Mouse (Mus musculus) thymus, postnatal 14 days (tissue): ENCODE data around the gene Mrps2.
"Not testable (repeated sequence)": the region's sequence is repeated elsewhere in the genome, so short reads cannot be mapped to it uniquely, and the experiment has no call there.

ENCODE experiments used
- DNase-seq: peaks from one replicate; pipeline ENCODE4 v3.0.0; 2021

Gene Mrps2

DNA sequence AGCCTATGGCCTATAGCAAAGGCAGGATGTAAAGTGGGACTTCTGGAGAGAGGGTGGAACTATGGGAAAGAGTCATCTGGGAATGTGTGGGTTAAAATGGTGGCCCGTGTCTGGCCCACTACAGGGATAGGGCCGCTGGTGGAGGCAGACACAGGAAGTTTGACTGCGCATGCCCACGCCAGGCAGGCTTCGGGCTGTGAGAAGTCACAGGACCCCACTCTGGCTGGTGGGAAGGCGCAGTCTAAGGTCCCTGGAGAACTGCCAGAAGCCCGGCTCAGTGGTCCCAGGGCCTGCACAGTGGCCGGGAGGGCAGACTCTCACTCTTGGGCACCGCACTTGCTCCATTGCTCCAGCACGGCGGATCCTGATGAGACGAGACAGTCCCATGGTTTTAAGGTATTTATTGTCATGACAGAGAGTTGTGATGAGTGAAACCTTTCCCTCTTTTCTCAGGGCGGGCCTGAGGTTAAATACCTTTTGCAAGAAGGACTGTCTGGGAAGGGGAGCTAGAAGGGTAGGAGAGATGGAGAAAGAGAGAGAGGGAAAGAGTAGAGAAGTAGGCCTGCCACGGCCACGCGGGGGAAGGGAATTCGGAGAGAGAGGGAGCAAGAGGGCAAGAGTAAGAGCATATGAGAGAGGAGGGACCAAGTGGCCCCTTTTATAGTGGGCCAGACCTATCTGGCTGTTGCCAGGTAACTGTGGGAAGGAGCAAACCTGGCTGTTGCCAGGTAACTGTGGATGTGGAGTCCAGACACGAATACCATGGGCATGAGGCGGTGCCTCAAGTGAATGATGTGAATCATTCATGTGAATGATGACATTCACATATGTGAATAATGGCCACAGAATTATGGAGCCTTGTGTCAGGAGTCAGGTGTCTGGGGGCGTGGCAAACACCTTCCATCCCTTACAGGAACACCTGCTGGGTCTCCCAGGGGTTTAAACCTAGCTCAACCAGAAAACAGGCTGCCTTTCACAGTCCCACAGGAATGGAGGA lies 11.6 kb downstream of the Mrps2 start:
- no peak for DNase-seq

DNA sequence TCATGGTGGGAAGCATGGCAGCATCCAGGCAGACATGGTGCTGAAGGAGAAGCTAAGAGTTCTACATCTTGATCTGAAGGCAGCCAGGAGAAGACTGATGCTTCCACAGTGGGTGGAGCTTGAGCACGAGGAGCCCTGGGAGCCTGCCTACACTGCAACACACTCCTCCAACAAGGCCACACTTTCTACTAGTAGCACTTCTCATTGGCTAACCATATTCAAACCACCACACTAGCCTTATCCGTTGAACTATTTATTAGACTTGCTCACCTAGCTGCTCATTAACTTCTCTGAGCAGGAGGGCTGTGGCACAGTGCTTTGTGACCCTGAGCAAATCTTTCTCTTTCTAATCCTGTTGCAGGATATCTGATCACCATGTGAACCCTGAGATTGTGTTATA lies 16.0 kb downstream of the Mrps2 start:
- no peak for DNase-seq

DNA sequence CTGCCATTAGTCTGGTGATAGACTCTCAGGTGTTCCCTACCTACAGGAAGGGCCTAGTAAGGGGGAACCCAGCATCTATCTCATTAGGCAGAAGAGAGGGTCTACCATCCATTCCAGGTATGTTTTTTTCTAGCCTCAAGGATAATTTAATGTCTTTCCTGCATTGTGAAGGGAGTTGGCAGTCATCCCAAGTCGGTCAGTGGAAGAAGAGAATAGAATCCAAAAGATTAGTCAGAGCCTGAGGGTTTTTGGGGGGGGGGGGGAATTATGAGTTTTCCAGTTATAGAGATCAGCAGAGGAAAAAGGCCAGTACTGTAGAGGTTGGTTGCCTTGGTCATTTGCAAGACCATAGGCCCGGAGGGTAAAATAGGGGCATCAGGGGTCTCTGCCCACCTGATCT lies 26.7 kb downstream of the Mrps2 start:
- DNase-seq: no peak

DNA sequence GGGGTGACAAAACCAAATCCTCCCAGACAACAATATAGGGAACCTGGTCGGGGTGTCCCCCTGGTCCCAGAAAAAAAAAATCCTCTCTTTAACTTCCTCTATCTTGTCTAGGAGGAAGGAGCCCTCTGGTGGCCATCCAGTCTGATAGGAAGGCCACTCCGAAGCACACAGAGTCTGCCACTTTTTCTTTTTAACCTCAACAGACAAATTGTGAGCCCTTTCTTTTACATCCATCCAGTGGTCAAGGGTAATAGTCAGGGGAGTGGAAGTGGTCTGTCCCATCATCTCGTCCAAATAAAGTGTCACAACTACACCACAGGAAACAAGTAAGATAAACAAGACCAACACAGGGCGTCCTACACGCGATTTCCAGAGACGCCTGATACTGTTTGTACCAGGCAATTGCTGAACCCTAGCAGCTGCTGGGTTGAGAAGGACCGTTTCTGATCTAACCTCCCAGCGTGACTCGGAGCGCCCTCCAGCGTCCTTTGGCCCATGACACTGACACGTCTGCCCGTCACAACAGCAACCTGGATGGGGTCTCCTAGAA lies 27.4 kb downstream of the Mrps2 start:
- DNase-seq: no peak

DNA sequence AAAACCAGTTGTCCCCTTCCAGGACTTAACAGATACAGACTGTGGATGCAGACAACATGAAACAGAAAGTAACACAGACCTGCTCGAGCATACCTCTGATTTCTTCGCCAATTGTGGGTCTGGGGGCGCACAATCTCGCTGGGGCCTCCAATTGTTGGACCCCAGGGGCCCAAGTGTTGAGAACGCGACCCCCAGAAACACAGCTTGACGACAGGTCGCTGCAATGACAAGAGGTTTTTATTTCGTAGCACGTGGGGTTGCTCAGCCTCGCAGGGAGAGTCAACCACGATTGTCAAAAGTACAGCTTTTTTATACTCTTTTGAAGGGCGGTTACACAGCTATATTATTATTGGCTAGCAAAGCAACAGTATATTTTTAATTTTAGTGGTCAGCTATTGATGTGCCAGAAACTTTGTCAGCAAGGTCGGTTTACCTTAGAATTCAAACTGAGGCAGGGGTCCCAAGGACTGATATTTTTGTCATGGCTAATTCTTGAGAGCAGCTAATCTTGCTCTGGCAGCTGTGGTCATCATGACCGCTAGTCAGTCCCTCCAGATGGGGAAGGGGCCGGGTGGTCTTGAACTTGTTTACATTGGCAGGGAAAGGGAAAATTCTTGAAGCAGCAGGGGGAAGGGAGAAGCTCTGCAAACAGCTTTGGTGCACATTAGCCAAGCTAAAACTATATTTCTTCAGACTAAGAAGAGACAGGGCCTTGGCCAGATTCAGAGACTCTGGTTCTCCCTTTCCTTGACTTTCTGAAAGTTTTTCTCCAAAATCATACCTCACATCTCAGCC lies 28.1 kb downstream of the Mrps2 start:
- DNase-seq: no peak

DNA sequence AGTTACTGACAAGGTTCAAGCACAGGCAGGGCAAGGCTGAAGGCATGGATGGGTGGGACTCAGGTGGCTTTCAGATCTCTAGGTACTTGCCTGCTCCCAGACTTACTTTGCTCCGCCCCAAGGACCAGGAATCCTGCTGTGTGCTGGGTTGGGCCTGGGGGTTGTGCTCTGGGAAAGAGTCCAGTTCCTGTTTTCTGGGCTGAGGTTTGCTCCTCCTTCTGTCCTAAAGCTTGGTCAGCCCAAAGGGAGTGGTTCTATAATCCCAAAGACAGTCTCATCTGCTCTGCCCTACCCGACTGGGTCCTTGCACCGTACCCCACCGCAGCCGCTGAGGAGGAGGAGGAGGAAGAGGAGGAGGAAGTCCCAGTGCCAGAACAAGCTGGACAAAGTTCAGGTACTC lies 28.8 kb downstream of the Mrps2 start, which contains the start of gene Gbgt1:
TSS of gene Gbgt1 (plus strand) at position 221 of the 400 bp plus-strand sequence.
- no peak for DNase-seq

DNA sequence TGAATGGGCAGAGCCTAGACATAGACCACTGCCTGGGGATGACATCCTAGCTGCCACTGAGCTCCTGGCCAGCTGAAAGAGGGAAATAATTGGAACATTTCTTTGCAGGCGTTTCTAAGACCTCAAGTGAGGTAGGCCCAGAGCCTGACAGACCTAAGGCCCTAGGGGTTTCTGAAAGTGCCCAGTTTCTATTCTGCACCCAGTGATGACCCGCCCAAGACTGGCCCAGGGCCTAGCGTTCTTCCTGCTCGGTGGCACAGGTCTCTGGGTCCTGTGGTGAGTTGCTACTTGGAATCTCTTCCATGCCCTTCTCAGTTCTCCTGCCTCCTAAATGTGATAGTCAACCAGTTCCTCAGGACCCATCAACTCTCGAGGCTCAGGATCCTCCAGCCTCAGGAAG lies 29.7 kb downstream of the Mrps2 start:
- DNase-seq: no peak

DNA sequence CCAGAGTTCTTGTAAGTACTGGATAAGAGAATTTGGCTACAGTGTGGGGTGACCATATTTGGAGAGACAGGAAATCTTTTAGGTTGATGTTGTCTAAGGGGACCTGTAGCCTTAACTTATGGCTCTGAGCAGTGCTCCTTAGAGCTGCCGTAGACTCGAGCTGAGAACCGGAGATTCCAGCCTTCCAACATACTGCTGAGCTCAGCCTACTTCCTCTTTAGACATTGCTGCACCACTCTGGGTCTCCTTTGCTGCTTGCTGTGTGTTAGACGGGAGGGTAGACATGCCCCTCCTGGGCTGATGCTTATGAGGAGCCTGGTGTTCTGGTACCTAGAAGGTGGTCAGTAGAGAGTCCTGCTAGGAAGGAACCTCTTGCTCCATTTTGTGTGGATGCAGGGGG lies 30.6 kb downstream of the Mrps2 start:
- no peak for DNase-seq

DNA sequence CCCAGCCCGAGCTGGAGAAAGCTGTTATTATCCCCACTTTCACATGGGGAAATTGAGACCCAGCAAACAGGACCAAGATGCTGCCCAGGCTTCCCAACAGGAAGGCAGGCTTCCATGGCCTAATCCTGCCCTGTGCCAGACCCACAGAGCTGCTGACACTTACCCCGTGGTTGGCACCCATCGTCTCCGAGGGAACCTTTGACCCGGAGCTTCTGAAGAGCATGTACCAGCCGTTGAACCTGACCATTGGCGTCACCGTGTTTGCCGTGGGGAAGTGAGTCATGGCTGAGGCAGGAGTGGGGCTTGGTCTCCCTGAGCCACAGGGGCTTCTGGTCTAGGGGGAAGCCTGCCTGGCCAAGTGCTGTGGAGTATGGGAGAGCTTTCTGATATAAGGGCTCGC lies 35.1 kb downstream of the Mrps2 start:
- DNase-seq: no peak

DNA sequence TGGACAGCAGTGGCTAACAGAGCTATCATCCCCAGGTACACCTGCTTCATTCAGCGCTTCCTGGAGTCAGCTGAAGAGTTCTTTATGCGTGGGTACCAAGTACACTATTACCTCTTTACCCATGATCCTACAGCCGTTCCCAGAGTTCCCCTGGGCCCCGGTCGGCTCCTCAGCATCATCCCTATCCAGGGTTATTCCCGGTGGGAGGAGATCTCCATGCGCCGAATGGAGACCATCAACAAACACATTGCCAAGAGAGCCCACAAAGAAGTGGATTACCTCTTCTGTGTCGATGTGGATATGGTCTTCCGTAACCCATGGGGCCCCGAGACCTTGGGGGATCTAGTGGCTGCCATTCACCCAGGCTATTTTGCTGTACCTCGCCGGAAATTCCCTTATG lies 36.8 kb downstream of the Mrps2 start:
- no peak for DNase-seq

DNA sequence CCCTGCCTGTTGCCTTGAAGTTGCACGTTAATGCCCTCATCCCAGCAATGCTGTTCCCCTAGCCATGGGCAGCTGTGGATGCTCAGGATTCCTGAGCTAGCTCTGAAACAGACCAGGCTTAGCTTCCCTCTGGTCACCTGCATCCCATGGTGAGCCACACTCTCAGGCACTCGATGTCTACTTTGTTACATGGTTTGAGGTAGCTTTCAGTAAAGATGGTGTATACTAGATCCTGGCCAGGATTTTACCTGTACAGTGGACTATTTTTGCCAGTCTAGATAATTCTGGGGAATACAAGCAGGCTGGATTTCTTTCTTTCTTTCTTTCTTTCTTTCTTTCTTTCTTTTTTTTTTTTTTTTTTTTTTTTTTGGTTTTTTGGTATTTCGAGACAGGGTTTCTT lies 37.9 kb downstream of the Mrps2 start, which contains the start of gene Gm10134:
TSS of gene Gm10134 (plus strand) at position 301 of the 400 bp plus-strand sequence.
- DNase-seq: no peak

DNA sequence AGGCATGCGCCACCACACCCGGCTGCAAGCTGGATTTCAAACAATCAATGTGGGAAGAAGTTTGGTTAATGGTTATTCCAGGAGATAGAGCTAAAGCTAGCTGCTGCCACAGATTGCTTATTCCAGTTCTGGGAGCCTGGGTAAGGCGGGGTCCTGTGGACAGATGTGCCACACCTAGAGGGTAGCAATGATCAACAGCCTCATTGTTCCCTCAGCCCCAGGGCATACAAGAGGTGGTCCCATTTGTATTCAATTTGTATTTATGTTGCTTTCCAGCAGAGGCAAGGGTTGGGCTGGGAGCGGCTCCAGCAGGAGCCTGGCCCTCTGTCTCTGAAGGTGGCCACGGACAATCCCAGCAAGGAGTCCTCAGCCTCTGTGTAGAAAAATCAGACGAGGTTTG lies 38.4 kb downstream of the Mrps2 start:
- DNase-seq: no peak

DNA sequence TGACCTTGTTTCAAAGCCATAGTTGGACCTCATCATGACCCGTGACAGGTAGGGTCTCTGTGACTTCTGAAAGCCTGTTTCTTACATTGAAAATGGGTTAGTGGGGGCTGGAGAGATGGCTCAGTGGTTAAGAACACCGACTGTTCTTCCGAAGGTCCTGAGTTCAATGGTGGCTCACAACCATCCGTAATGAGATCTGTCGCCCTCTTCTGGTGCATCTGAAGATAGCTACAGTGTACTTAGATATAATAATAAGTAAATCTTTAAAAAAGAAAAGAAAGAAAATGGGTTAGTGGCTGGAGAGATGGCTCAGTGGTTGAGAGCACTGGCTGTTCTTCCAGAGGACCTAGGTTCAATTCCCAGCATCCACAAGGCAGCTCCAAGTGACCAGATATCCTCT lies 43.7 kb downstream of the Mrps2 start:
- not testable (repeated sequence) for DNase-seq

DNA sequence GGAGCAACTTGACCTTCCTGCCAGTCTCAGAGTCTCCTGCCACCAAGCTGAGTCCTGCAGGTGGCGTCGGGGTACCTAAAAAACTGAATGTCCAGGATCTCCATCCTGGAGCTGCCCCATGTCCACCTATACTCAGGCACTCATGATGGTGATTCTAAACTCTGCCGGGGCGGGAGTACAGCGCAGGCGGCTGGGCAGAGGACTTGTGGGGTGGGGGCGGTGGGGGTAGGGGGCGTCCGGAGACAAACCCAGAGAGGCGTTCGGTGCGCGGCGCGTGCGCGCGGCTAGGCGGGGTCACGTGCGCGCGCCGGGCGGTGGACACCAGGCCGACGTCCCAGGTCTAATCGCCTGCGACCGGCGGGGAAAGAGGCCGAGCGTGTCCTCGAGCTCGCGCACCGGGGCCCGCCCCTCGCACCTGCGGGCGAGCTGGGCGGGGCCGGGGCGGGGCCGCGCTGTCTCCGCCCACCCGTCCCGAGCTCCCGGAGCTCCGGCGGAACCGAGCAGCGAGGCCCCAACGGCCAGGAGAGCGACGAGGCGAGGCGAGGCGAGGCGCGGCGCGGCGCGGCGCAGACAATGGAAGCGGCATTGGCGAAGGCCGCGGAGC lies 45.0 kb downstream of the Mrps2 start, which contains the start of gene Ralgds:
TSS of gene Ralgds (plus strand) at position 328 of the 604 bp plus-strand sequence.
- peak; percentile 74 for DNase-seq

DNA sequence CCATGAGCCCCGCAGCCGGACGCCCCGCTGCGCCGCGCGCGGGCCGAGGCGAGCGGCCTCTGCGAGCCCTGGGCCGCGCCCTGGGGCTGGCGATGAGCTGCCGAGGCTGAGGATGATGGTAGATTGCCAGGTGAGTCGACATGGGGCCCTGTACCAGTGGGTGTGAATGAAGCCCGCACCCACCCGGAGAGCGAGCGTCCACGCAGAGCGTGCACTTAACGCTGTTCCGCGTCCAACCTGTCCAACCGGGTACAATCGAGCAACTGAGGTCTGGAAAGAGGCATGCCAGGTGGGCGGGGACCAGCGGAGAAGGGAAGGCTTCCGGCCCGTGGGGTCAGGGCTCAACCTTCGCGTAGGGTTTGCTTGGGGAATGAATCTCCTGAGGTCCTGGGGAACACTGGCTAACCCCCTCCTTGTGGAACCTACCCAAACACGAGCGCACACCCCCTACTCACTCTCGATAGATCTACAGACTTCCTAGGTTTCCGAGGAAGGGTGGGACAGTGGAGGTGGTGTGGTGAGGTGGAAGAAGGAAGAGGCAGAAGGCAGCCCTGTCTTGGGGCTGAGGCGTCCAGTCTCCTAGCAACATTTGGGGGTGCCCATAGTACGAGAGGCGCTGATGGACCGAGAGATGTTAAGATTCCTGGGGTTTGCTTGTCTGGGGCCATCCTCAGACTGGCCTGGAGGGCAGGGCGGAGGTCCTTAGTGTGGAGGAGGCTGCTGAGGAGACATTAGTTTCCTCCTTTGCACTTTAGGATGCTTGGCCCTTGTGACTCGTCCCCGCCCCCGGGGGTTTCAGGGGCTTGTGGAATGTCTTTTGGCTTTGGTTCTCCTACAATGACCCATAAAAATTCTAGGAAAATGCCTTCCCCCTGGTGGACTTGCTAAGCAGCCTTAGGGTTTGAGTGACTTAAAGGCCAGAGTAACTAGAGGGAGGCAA lies 45.8 kb downstream of the Mrps2 start:
- peak; percentile 45 for DNase-seq

DNA sequence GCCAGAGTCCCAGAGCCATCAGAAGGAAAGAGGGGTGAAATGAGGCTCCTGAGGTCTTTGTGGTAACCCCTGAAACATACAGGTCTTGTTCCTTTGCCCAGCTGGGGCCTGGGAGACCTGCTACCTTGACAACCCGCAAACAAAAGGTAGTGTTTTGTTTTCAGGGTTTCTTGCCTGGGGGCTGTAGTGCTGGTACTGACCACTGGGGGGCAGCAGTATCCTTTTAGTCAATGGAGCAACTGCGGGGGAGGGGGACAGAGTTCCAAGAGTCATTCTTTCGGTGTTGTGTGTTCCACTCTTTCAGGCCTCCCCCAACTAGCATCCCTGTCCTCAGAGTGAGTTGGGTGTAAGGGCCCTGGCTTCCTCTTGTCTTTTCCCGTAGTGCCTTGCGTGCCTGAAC lies 46.6 kb downstream of the Mrps2 start:
- peak; percentile 89 for DNase-seq

DNA sequence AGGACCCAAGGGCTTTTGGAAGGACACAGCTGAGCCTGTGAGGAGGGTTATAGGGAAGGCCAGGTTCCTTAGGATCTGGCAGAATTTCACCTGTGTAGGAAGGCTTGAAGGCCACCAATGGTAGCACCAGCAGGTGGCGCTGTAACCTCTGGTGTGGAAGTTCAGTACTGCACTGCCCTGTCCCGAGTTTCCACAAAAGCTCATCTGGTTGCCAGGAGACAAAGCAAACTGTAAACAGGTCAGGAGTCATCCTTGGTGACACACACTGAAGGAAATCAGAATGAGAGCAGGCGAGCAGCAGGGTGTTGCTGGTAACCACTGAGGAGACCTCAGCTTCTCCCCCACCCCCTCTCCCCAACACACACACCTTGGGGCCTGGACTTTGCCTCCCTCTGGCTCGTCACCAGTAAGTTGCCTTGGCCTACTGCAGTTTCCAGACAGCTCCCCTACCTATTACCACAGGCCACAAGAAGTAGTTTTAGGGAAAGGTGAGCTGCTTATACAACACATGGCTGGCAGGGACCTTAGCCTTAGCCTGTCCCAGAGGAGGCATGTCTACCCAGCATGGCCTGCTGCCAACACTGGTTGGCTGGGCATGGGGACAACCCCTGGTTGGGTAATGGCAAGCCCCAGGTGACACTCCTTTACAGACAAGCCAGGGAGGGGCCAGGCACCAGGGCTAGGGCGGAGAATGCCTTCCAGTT lies 49.5 kb downstream of the Mrps2 start:
- peak; percentile 73 for DNase-seq

DNA sequence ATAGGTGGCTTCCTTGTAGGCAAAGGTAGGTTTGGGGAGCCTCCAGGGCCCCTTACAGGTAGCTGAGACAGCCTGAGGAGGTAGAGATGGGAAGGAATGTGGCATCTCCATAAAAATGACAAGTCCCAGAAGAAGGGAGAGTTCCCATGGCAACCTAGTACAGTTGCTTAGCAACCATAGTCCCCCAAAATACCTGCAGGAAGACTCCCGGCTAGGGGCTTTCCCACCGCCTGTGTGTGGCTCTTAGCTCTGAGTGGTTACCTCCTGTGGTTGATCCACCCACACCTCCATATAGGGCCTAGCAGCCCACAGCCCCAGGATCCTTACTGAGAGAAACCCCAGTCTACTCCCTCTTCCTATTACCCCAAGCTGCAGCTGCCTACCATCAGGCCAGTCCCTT lies 50.4 kb downstream of the Mrps2 start:
- DNase-seq: peak; percentile 37

DNA sequence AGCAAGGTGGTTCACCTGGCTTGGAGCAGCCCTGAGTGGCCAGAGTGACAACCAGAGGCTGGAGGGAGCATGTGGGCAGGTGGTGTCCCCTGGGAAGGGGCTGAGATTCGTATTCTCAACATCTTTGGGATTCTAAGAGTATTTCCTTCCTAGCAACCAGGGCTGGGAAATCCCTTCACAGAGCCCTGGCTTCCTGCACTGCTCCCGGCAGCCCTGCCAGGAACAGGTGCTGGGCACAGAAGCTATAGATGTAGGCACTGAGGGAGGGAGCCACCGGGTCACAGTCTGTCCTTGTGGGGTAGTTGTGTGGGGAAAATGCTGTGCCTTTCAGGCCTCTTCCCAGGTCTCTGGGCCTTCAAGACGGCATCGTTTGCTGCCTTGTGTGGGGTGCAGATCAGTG lies 52.7 kb downstream of the Mrps2 start:
- DNase-seq: no peak
